Mouse (Mus musculus): ENCODE data around the gene Tm4sf5. TPM values are rescaled to one million over a fixed set of nuclear protein-coding genes. Genes with fewer than 3 reads are reported as not detected.

Gene Tm4sf5
- polyA plus RNA-seq, 1 experiment, result 587 TPM

- 83% methylated on average over 5 of the region's 5 CpGs for WGBS
- H3K4me1 ChIP-seq (ENCODE audit: control insufficient read depth, insufficient read depth, insufficient read length, low read length), result peaks cover 2% of the 10 kb centered on the region
Measured at GRCm38 (mm10) chr11:70541415-70541814, 36.4 kb downstream of the Tm4sf5 start.

GRCm38 (mm10) chr11:70544496-70544895, 39.5 kb downstream of the Tm4sf5 start:
- TF ChIP-seq POLR2A (IDR thresholded peaks at IDR 0.05; ENCODE audit: low read depth, low read length) (no peak), CTCF (IDR thresholded peaks at IDR 0.05; ENCODE audit: extremely low read depth, insufficient read length, insufficient replicate concordance, low read depth, low read length) (no peak)
- peaks cover 1% of the 10 kb centered on the region; the same call in 1 of the 2 replicates for H3K36me3 ChIP-seq (ENCODE audit: control insufficient read depth, insufficient read depth, low read length)
- H3K4me1 ChIP-seq (ENCODE audit: control insufficient read depth, insufficient read depth, insufficient read length, low read length), result no peaks in the 10 kb centered on the region; the same call in 1 of the 2 replicates
- H3K27ac ChIP-seq (ENCODE audit: insufficient read depth, low read depth, low read length), result no peak overlapping the region
- 84% methylated on average over 7 of the region's 7 CpGs for WGBS
- H3K4me3 ChIP-seq (ENCODE audit: low read depth, low read length), result no peak overlapping the region
- H3K27me3 ChIP-seq (ENCODE audit: control insufficient read depth, insufficient read depth, low read length), result no peaks in the 10 kb centered on the region

More at GRCm38 (mm10) chr11:70541415-70541814, 36.4 kb downstream of the Tm4sf5 start:
- Histone ChIP-seq H3K4me3 (ENCODE audit: low read depth, low read length) (no peak overlapping the region), H3K27me3 (ENCODE audit: control insufficient read depth, insufficient read depth, low read length) (no peaks in the 10 kb centered on the region), H3K36me3 (ENCODE audit: control insufficient read depth, insufficient read depth, low read length) (no peaks in the 10 kb centered on the region; the same call in 1 of the 2 replicates), H3K27ac (ENCODE audit: insufficient read depth, low read depth, low read length) (no peak overlapping the region)
- TF ChIP-seq POLR2A (IDR thresholded peaks at IDR 0.05; ENCODE audit: low read depth, low read length) (no peak), CTCF (IDR thresholded peaks at IDR 0.05; ENCODE audit: extremely low read depth, insufficient read length, insufficient replicate concordance, low read depth, low read length) (no peak)

GRCm38 (mm10) chr11:70551526-70551925, 46.5 kb downstream of the Tm4sf5 start:
- Histone ChIP-seq H3K36me3 (ENCODE audit: control insufficient read depth, insufficient read depth, low read length) (peaks cover 11% of the 10 kb centered on the region; the same call in 1 of the 2 replicates), H3K4me1 (ENCODE audit: control insufficient read depth, insufficient read depth, insufficient read length, low read length) (no peaks in the 10 kb centered on the region), H3K4me3 (ENCODE audit: low read depth, low read length) (no peak overlapping the region), H3K27me3 (ENCODE audit: control insufficient read depth, insufficient read depth, low read length) (no peaks in the 10 kb centered on the region), H3K27ac (ENCODE audit: insufficient read depth, low read depth, low read length) (no peak overlapping the region)
- TF ChIP-seq CTCF (IDR thresholded peaks at IDR 0.05; ENCODE audit: extremely low read depth, insufficient read length, insufficient replicate concordance, low read depth, low read length), result no peak
- TF ChIP-seq POLR2A (IDR thresholded peaks at IDR 0.05; ENCODE audit: low read depth, low read length), result no peak
- WGBS, result 91% methylated on average over 8 of the region's 8 CpGs

- Histone ChIP-seq H3K36me3 (ENCODE audit: control insufficient read depth, insufficient read depth, low read length) (peaks cover 16% of the 10 kb centered on the region), H3K27ac (ENCODE audit: insufficient read depth, low read depth, low read length) (no peak overlapping the region), H3K4me3 (ENCODE audit: low read depth, low read length) (no peak overlapping the region), H3K4me1 (ENCODE audit: control insufficient read depth, insufficient read depth, insufficient read length, low read length) (no peaks in the 10 kb centered on the region), H3K27me3 (ENCODE audit: control insufficient read depth, insufficient read depth, low read length) (no peaks in the 10 kb centered on the region)
- no peak for TF ChIP-seq CTCF (IDR thresholded peaks at IDR 0.05; ENCODE audit: extremely low read depth, insufficient read length, insufficient replicate concordance, low read depth, low read length)
- no peak for TF ChIP-seq POLR2A (IDR thresholded peaks at IDR 0.05; ENCODE audit: low read depth, low read length)
- 57% methylated on average over 7 of the region's 7 CpGs for WGBS
Measured at GRCm38 (mm10) chr11:70553940-70554339, 48.9 kb downstream of the Tm4sf5 start.

GRCm38 (mm10) chr11:70557545-70557944, 52.5 kb downstream of the Tm4sf5 start:
- H3K27ac ChIP-seq (ENCODE audit: insufficient read depth, low read depth, low read length), result no peak overlapping the region
- 90% methylated on average over 9 of the region's 9 CpGs for whole genome bisulfite sequencing
- TF ChIP-seq POLR2A (IDR thresholded peaks at IDR 0.05; ENCODE audit: low read depth, low read length), result no peak
- TF ChIP-seq CTCF (IDR thresholded peaks at IDR 0.05; ENCODE audit: extremely low read depth, insufficient read length, insufficient replicate concordance, low read depth, low read length), result 0 out of 2 replicates have a peak, but pooled peaks have one; percentile 15
- no peaks in the 10 kb centered on the region; the same call in 1 of the 2 replicates for H3K4me1 ChIP-seq (ENCODE audit: control insufficient read depth, insufficient read depth, insufficient read length, low read length)
- no peaks in the 10 kb centered on the region for H3K27me3 ChIP-seq (ENCODE audit: control insufficient read depth, insufficient read depth, low read length)
- no peak overlapping the region for H3K4me3 ChIP-seq (ENCODE audit: low read depth, low read length)
- H3K36me3 ChIP-seq (ENCODE audit: control insufficient read depth, insufficient read depth, low read length), result peaks cover 15% of the 10 kb centered on the region

Other genes with a start within 250 kb of the Tm4sf5 start
- 0.62 and 1.6 TPM in 2 replicates for gene Alox12, start 249.9 kb upstream of the Tm4sf5 start, polyA plus RNA-seq (2012; rRNA removed)
- 0.24 and 0.51 TPM in 2 replicates for gene Alox12e, start 182.6 kb upstream of the Tm4sf5 start, polyA plus RNA-seq (2012; rRNA removed)
- gene Alox15, start 153.2 kb upstream of the Tm4sf5 start, polyA plus RNA-seq (2012; rRNA removed), result 3.2 and 8.7 TPM in 2 replicates
- 7.5 and 12.2 TPM in 2 replicates for gene Pelp1, start 95.2 kb upstream of the Tm4sf5 start, polyA plus RNA-seq (2012; rRNA removed)
- gene Arrb2, start 72.6 kb upstream of the Tm4sf5 start, polyA plus RNA-seq (2012; rRNA removed), result 15.3 and 23.2 TPM in 2 replicates
- gene Med11, start 53.3 kb upstream of the Tm4sf5 start, polyA plus RNA-seq (2012; rRNA removed), result 16.4 and 24.1 TPM in 2 replicates
- 2.5 and 7.1 TPM in 2 replicates for gene Zmynd15, start 45.8 kb upstream of the Tm4sf5 start, polyA plus RNA-seq (2012; rRNA removed)
- gene Cxcl16, start 45.3 kb upstream of the Tm4sf5 start, polyA plus RNA-seq (2012; rRNA removed), result 28.1 and 48.0 TPM in 2 replicates
- gene Vmo1, start 9.4 kb downstream of the Tm4sf5 start, polyA plus RNA-seq (2012; rRNA removed), result not detected in 2 replicates
- gene Gltpd2, start 14.0 kb downstream of the Tm4sf5 start, polyA plus RNA-seq (2012; rRNA removed), result 4.3 and 8.4 TPM in 2 replicates
- 146 and 264 TPM in 2 replicates for gene Psmb6, start 20.1 kb downstream of the Tm4sf5 start, polyA plus RNA-seq (2012; rRNA removed)
- gene Gm40193, start 27.7 kb downstream of the Tm4sf5 start, polyA plus RNA-seq (2012; rRNA removed), result not detected in 2 replicates
- 11.0 and 24.9 TPM in 2 replicates for gene Pld2, start 34.8 kb downstream of the Tm4sf5 start, polyA plus RNA-seq (2012; rRNA removed)
- gene Mink1, start 57.6 kb downstream of the Tm4sf5 start, polyA plus RNA-seq (2012; rRNA removed), result 43.6 and 82.0 TPM in 2 replicates
- gene 4930544D05Rik, start 110.6 kb downstream of the Tm4sf5 start, polyA plus RNA-seq (2012; rRNA removed), result not detected in 2 replicates
- 0.06 TPM in 1 of 2 replicates, not detected in the other for gene Chrne, start 114.0 kb downstream of the Tm4sf5 start, polyA plus RNA-seq (2012; rRNA removed)
- 0.04 and 0.22 TPM in 2 replicates for gene Gp1ba, start 133.9 kb downstream of the Tm4sf5 start, polyA plus RNA-seq (2012; rRNA removed)
- 43.0 and 114 TPM in 2 replicates for gene Rnf167, start 142.0 kb downstream of the Tm4sf5 start, polyA plus RNA-seq (2012; rRNA removed)
- 109 and 147 TPM in 2 replicates for gene Slc25a11, start 142.2 kb downstream of the Tm4sf5 start, polyA plus RNA-seq (2012; rRNA removed)
- gene Pfn1, start 149.4 kb downstream of the Tm4sf5 start, polyA plus RNA-seq (2012; rRNA removed), result 2,319 and 5,668 TPM in 2 replicates
- 3.3 and 12.7 TPM in 2 replicates for gene Eno3, start 152.0 kb downstream of the Tm4sf5 start, polyA plus RNA-seq (2012; rRNA removed)
- gene Spag7, start 164.2 kb downstream of the Tm4sf5 start, polyA plus RNA-seq (2012; rRNA removed), result 21.0 and 36.6 TPM in 2 replicates
- 27.7 and 66.7 TPM in 2 replicates for gene Camta2, start 182.9 kb downstream of the Tm4sf5 start, polyA plus RNA-seq (2012; rRNA removed)
- gene Inca1, start 194.9 kb downstream of the Tm4sf5 start, polyA plus RNA-seq (2012; rRNA removed), result 0.38 and 0.79 TPM in 2 replicates
- gene Kif1c, start 195.3 kb downstream of the Tm4sf5 start, polyA plus RNA-seq (2012; rRNA removed), result 33.9 and 87.1 TPM in 2 replicates